In the genomic region with DNA sequence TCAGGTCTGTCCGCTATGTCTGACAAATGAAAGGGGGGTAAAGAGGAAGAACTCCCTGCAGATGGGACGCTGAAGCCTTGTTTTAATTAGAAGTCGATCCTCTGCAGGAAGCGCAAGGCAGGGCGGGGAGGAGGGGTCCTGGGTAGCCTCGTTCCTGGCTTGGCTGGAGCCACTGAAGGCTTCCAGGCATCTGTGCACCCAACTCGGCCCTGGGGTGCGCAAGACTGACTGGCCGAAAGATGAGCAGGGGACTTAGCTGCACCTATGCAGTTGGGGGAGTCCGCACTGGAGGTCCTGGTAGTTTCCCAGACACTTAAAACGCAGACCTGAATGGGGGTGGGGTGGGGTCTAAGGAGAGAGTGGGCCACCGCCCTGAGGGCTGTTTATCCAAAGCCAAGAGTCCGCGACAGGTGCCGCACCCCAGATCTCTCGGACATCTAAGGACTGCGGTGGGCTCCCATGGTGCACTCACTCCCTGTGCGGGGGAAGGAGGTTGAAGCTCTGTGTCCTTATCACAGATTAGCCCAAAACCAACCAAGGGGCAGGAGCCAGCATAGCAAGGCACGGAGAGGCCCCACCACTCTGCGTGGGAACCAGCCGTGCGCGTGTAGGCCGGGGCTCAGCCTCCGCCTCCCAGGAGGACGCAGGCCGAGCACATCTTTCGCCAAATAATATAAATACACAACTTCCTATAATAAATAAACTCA, we compare ENCODE assay signal across 9 mouse cellular contexts. TPM values are rescaled to one million over a fixed set of nuclear protein-coding genes. Genes with fewer than 3 reads are reported as not detected.
A peak's percentile ranks its signal among the peaks of the same experiment; 100 is the strongest.
DNase-seq lines count a peak whose midpoint lies in the region; ATAC-seq lines count a peak whose summit lies in the region.
"Had no signal": no experiment of that assay in that cellular context is flagged by ENCODE, and none has a peak within 500 bp of the region (broad histone marks: within the 10 kb centered on the region; RNA-seq: fewer than 3 reads in every experiment).

No protein-coding gene starts in this region.

- H3K4me3 ChIP-seq in heart, embryonic 16.5 days (ENCODE audit: low read length) = peak overlapping the region; percentile 69
- peak overlapping the region; percentile 80 for H3K4me3 ChIP-seq in hindbrain, embryonic 11.5 days (ENCODE audit: low read depth, low read length)
- peak overlapping the region; percentile 61 for H3K4me3 ChIP-seq in midbrain, embryonic 15.5 days

- peak overlapping the region; percentile 98 for H3K4me2 ChIP-seq in heart, embryonic 16.5 days (ENCODE audit: low read depth, low read length)
- H3K4me2 ChIP-seq in hindbrain, embryonic 11.5 days (replicated peaks; ENCODE audit: low read depth, low read length) = peak overlapping the region; percentile 87
- peak overlapping the region; percentile 93 for H3K4me2 ChIP-seq in midbrain, embryonic 15.5 days

- WGBS in heart, embryonic 16.5 days = under 1% methylated on average over 28 of the region's 28 CpGs
- WGBS in hindbrain, embryonic 11.5 days = under 1% methylated on average over 28 of the region's 28 CpGs
- WGBS in midbrain, embryonic 15.5 days = 2% methylated on average over 28 of the region's 28 CpGs

- ATAC-seq in heart, embryonic 16.5 days (replicated peaks; ENCODE audit: extremely low read depth, insufficient read depth, low FRiP score) = no peak
- ATAC-seq in hindbrain, embryonic 11.5 days (ENCODE audit: low FRiP score) = peak; percentile 20; the same call in 1 of the 2 replicates
- 0 out of 2 replicates have a peak, but pooled peaks have one; percentile 8 for ATAC-seq in midbrain, embryonic 15.5 days (replicated peaks)

- H3K4me1 ChIP-seq in heart, embryonic 16.5 days (ENCODE audit: control insufficient read depth, insufficient read depth, low read length) = peaks cover 16% of the 10 kb centered on the region
- peaks cover 13% of the 10 kb centered on the region for H3K4me1 ChIP-seq in hindbrain, embryonic 11.5 days (replicated peaks; ENCODE audit: control insufficient read depth, insufficient read depth, low read length)
- peaks cover 54% of the 10 kb centered on the region for H3K4me1 ChIP-seq in midbrain, embryonic 15.5 days

- DNase-seq in heart, adult 8-10 months (ENCODE audit: low spot score) = no peak
- peak; percentile 75 for DNase-seq in ZHBTc4 (ENCODE audit: low read depth, low spot score)
- DNase-seq in hindbrain, embryonic 11.5 days (ENCODE audit: low spot score) = peak; percentile 73
- DNase-seq in urinary bladder, postnatal 36 days (ENCODE audit: low spot score in 2 of 2) = no peak
- no peak for DNase-seq in right cerebral cortex, adult 18-20 months
- DNase-seq in layer of hippocampus, postnatal 25 days (ENCODE audit: extremely low spot score in 1 of 2, low spot score in 1 of 2) = no peak

- H3K27ac ChIP-seq in heart, embryonic 16.5 days (ENCODE audit: low read length) = no peak overlapping the region
- peak overlapping the region; percentile 98 for H3K27ac ChIP-seq in hindbrain, embryonic 11.5 days (ENCODE audit: low read depth, low read length)
- peak overlapping the region; percentile 79 for H3K27ac ChIP-seq in midbrain, embryonic 15.5 days

- H3K9me3 ChIP-seq in heart, embryonic 16.5 days (replicated peaks; ENCODE audit: control insufficient read depth, low read length) = no peaks in the 10 kb centered on the region
- H3K9me3 ChIP-seq in hindbrain, embryonic 11.5 days (ENCODE audit: control insufficient read depth, low read length) = no peaks in the 10 kb centered on the region
- H3K9me3 ChIP-seq in midbrain, embryonic 15.5 days = no peaks in the 10 kb centered on the region

- no peak overlapping the region for H3K9ac ChIP-seq in heart, embryonic 16.5 days (ENCODE audit: low read length)
- peak overlapping the region; percentile 79 for H3K9ac ChIP-seq in hindbrain, embryonic 11.5 days (ENCODE audit: low read depth, low read length)
- peak overlapping the region; percentile 42 for H3K9ac ChIP-seq in midbrain, embryonic 15.5 days

- peaks cover 87% of the 10 kb centered on the region for H3K27me3 ChIP-seq in heart, embryonic 16.5 days (ENCODE audit: control insufficient read depth, insufficient read depth, low read length)
- H3K27me3 ChIP-seq in hindbrain, embryonic 11.5 days (ENCODE audit: control insufficient read depth, insufficient read depth, low read length) = peaks cover 3% of the 10 kb centered on the region; the same call in 1 of the 2 replicates
- H3K27me3 ChIP-seq in midbrain, embryonic 15.5 days (replicated peaks) = peaks cover 5% of the 10 kb centered on the region

- no peaks in the 10 kb centered on the region for H3K36me3 ChIP-seq in heart, embryonic 16.5 days (ENCODE audit: control insufficient read depth, insufficient read depth)
- no peaks in the 10 kb centered on the region for H3K36me3 ChIP-seq in hindbrain, embryonic 11.5 days (ENCODE audit: control insufficient read depth, insufficient read depth, low read length)
- H3K36me3 ChIP-seq in midbrain, embryonic 15.5 days (replicated peaks) = no peaks in the 10 kb centered on the region

RNA-seq across cellular contexts. Expression of a gene that starts 1.1 kb away (rescaled TPM):
- polyA plus RNA-seq in heart, embryonic 16.5 days (2015; fragmentation: Nextera tagmentation; extraction: Ambion mirVana) = 0.22 and 0.25 TPM in 2 replicates
- total RNA-seq in heart, adult 8-10 months (2022) = under 1 TPM; 0.11 to 0.16 (median 0.15) TPM
- 17.8 and 19.3 TPM in 2 replicates for polyA plus RNA-seq in hindbrain, embryonic 11.5 days (2014; fragmentation: Nextera tagmentation; extraction: Ambion mirVana)
- polyA plus RNA-seq in midbrain, embryonic 15.5 days (2015; fragmentation: Nextera tagmentation; extraction: Ambion mirVana) = 5.9 and 6.7 TPM in 2 replicates
- under 1 TPM; 0.71 to 0.87 TPM for total RNA-seq in layer of hippocampus, postnatal 25 days (2021)
- total RNA-seq: MEL had no signal

Comparison
In these comparisons a context has a peak if more than half of its experiments do, and no peak if none do; other contexts are left out.
1. DNase-seq: peak in ZHBTc4 (single experiment) and hindbrain, embryonic 11.5 days (single experiment); none in heart, adult 8-10 months (single experiment), urinary bladder, postnatal 36 days (0 of 2), right cerebral cortex, adult 18-20 months (single experiment) and layer of hippocampus, postnatal 25 days (0 of 2).
2. Peak in every context shown above with its lines, with median percentiles within 50 percentile points of each other: H3K4me2 ChIP-seq and H3K4me3 ChIP-seq.